Mouse (Mus musculus) midbrain, embryonic 11.5 days (tissue): ENCODE results near the gene Cxcr4. TPM values are rescaled to one million over a fixed set of nuclear protein-coding genes. Genes with fewer than 3 reads are reported as not detected.
"Not testable (repeated sequence)": the region's sequence is repeated elsewhere in the genome, so short reads cannot be mapped to it uniquely, and the experiment has no call there.

Experiments
- ATAC-seq: fragments of 200-750 bp; cut with Nextera tagmentation; 2 replicates; pipeline ENCODE4 v1.8.0; 2017; ENCODE audit warnings: moderate TSS enrichment, moderate library complexity; ENCODE audit not compliant: low FRiP score
- DNase-seq: peaks from one replicate; pipeline ENCODE4 v3.0.0; 2015; ENCODE audit warnings: low spot score; ENCODE audit errors: missing footprints
- H3K27ac ChIP-seq: fragments of 300-500 bp; sonication (generic); 2 replicates; pipeline ENCODE4 v1.5.1; 2014; ENCODE audit warnings: low read depth, low read length
- H3K27me3 ChIP-seq: fragments of 300-500 bp; sonication (generic); 2 replicates; pipeline ENCODE4 v1.6.1; 2014; ENCODE audit warnings: mild to moderate bottlenecking, low read length, moderate library complexity, mixed read lengths; ENCODE audit not compliant: control insufficient read depth, insufficient read depth
- H3K36me3 ChIP-seq: fragments of 300-500 bp; sonication (generic); 2 replicates; pipeline ENCODE4 v1.6.1; 2014; ENCODE audit warnings: mild to moderate bottlenecking, low read length, moderate library complexity, mixed read lengths; ENCODE audit not compliant: control insufficient read depth, insufficient read depth
- H3K4me1 ChIP-seq: fragments of 300-500 bp; sonication (generic); 2 replicates; pipeline ENCODE4 v1.6.1; 2014; ENCODE audit warnings: low read length; ENCODE audit not compliant: control insufficient read depth, insufficient read depth
- H3K4me2 ChIP-seq: fragments of 300-500 bp; sonication (generic); 2 replicates; pipeline ENCODE4 v1.6.1; 2014; ENCODE audit warnings: mild to moderate bottlenecking, moderate library complexity
- H3K4me3 ChIP-seq: fragments of 300-500 bp; sonication (generic); 2 replicates; pipeline ENCODE4 v1.5.1; 2014; ENCODE audit warnings: low read depth, low read length
- H3K9ac ChIP-seq: fragments of 300-500 bp; sonication (generic); 2 replicates; pipeline ENCODE4 v1.6.1; 2014; ENCODE audit warnings: low read length
- H3K9me3 ChIP-seq: fragments of 300-500 bp; sonication (generic); 2 replicates; pipeline ENCODE4 v1.6.1; 2016; ENCODE audit warnings: low read length; ENCODE audit not compliant: control insufficient read depth
- WGBS: fragments of 180-500 bp; shearing (Covaris S2); extraction: QIAGEN DNeasy Blood & Tissue Kit; methylation state at CpG from one replicate; pipeline ENCODE4 v1.1.7; 2014; 5-methylcytosine and 5-hydroxymethylcytosine counted together
- polyA plus RNA-seq: library from polyadenylated mRNA; unstranded; fragments of >200 nt; fragmentation: Nextera tagmentation; extraction: Ambion mirVana; gene quantifications from 2 replicates; pipeline ENCODE4 v1.2.1, GENCODE M21; 2014

The Cxcr4 gene
- polyA plus RNA-seq, 1 experiment from 2014 or later, result 22.6 TPM

- H3K27ac ChIP-seq, result peak overlapping the region; percentile 84
- peak; percentile 93 for DNase-seq
- peaks cover 47% of the 10 kb centered on the region for H3K4me1 ChIP-seq
These were observed 6.5 kb downstream of the Cxcr4 start for GRCm38 (mm10) chr1:128585396-128586161.

DNA sequence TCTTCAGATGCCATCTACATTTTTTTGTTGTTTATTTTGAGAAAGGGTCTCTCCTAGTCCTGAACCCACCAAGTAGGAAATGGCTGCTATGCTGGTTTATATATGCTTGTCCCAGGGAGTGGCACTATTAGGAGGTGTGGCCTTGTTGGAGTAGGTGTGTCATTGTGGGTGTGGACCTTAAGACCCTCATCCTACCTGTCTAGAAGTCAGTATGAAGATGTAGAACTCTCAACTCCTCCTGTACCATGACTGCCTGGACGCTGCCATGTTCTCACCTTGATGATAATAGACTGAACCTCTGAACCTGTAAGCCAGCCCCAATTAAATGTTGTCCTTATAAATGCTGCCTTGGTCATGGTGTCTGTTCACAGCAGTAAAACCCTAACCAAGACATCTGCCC, 7.4 kb downstream of the Cxcr4 start:
- not testable (repeated sequence) for H3K9ac ChIP-seq, ATAC-seq, H3K4me2 ChIP-seq, H3K4me3 ChIP-seq, H3K27me3 ChIP-seq, H3K9me3 ChIP-seq
- WGBS, result 91% methylated on average over 1 of the region's 1 CpGs
- DNase-seq, result peak; percentile 62
- Histone ChIP-seq H3K36me3 (peaks cover 11% of the 10 kb centered on the region), H3K27ac (peak overlapping the region; percentile 84; the same call in 1 of the 2 replicates), H3K4me1 (peaks cover 44% of the 10 kb centered on the region)

More at GRCm38 (mm10) chr1:128585396-128586161, 6.5 kb downstream of the Cxcr4 start:
- Histone ChIP-seq H3K9ac (no peak overlapping the region), H3K4me3 (no peak overlapping the region), H3K4me2 (no peak overlapping the region; the same call in 1 of the 2 replicates), H3K27me3 (no peaks in the 10 kb centered on the region), H3K9me3 (peaks cover 5% of the 10 kb centered on the region), H3K36me3 (peaks cover 11% of the 10 kb centered on the region)
- ATAC-seq, result peak; percentile 91
- 17% methylated on average over 3 of the region's 3 CpGs for WGBS

DNA sequence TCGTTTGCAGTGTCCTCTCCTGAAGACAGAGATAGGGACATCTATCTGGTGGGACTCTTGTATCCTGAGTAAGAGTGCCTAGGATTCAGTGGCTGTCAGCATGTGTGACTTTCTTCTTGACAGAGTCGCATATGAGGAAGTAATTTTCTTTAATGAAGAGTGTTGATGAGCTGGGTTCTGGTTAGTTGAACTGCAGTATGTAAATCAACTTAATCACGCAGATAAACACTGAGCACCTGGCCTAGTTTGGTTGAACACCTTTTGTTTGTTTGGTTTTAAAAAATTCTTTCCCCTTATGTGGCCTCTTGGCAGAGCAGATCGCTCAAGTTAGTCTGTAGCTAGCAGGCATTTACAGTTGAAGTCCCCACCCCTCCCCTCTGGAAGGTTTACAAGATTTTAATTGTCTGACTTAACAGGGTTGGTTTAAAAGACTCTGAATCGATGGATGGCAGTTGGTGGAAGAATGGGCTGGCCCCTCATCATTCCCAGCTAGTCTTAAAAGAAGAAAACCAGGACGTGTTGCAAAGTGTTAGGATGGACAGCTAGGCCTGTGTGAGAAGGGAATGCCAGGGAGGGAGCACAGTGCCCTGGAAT, 8.7 kb downstream of the Cxcr4 start:
- no peaks in the 10 kb centered on the region for H3K27me3 ChIP-seq
- WGBS, result 68% methylated on average over 6 of the region's 6 CpGs
- peak; percentile 80 for DNase-seq
- H3K4me2 ChIP-seq, result no peak overlapping the region
- H3K27ac ChIP-seq, result no peak overlapping the region
- 0 out of 2 replicates have a peak, but pooled peaks cover 5% of the 10 kb centered on the region for H3K36me3 ChIP-seq
- H3K9ac ChIP-seq, result no peak overlapping the region
- no peak for ATAC-seq
- peaks cover 38% of the 10 kb centered on the region for H3K4me1 ChIP-seq
- no peak overlapping the region for H3K4me3 ChIP-seq
- H3K9me3 ChIP-seq, result peaks cover 5% of the 10 kb centered on the region

DNA sequence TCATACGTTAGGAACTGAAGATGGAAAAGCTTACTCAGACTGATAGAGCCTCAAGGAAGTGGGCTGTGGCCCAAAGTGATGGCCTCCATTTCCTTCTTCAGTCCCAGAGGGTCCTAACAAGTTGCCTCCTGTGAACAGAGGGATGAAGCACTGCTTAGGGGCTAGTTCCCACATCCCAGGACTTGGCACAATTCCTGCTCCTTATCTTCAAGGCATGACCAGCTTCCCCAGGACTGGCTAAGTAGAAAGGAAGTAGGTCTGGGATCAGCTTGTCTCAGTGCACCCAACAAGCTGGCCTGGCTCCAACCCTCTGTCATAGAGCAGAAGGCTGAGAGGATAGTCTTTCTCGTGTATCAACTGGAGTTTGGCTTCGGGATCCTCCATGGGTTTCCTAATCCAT, 11.8 kb downstream of the Cxcr4 start:
- Histone ChIP-seq H3K9me3 (peaks cover 5% of the 10 kb centered on the region), H3K36me3 (no peaks in the 10 kb centered on the region), H3K27ac (no peak overlapping the region), H3K4me3 (no peak overlapping the region), H3K4me1 (peaks cover 21% of the 10 kb centered on the region), H3K4me2 (no peak overlapping the region), H3K27me3 (no peaks in the 10 kb centered on the region), H3K9ac (no peak overlapping the region)
- 92% methylated on average over 3 of the region's 3 CpGs for WGBS
- no peak for DNase-seq
- no peak for ATAC-seq

- no peaks in the 10 kb centered on the region for H3K27me3 ChIP-seq
- ATAC-seq, result peak; percentile 74
- H3K4me2 ChIP-seq, result no peak overlapping the region
- H3K9ac ChIP-seq, result no peak overlapping the region
- peak overlapping the region; percentile 16; the same call in 1 of the 2 replicates for H3K27ac ChIP-seq
- H3K36me3 ChIP-seq, result no peaks in the 10 kb centered on the region
- WGBS, result 22% methylated on average over 2 of the region's 2 CpGs
- peaks cover 18% of the 10 kb centered on the region for H3K4me1 ChIP-seq
- peak; percentile 87 for DNase-seq
- no peak overlapping the region for H3K4me3 ChIP-seq
- H3K9me3 ChIP-seq, result peaks cover 5% of the 10 kb centered on the region
These were observed 13.6 kb downstream of the Cxcr4 start for GRCm38 (mm10) chr1:128578454-128578853.

DNA sequence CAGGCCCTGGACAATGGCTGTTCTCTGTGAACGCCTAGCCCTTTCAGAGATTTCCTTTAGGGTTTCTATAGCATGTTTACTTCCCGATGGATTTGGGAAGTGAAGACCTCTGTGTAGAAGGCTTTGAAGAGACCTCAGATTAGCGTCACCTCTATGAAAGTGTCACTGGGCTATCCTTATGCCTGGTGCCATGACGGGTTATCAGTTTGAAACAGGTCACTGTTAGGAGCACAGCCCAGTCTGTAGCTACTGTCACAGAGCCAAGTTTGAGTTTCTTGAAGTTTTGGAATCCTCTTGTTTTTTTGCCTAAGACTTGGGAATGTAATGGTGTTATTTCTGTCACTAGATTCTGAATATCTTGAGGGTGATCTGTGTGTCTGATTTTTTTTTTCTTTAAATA, 17.0 kb downstream of the Cxcr4 start:
- DNase-seq (no peak), ATAC-seq (no peak)
- H3K36me3 ChIP-seq, result no peaks in the 10 kb centered on the region
- no peaks in the 10 kb centered on the region for H3K9me3 ChIP-seq
- H3K9ac ChIP-seq, result no peak overlapping the region
- H3K4me2 ChIP-seq, result no peak overlapping the region
- H3K4me3 ChIP-seq, result no peak overlapping the region
- 67% methylated on average over 4 of the region's 4 CpGs for WGBS
- peaks cover 15% of the 10 kb centered on the region for H3K4me1 ChIP-seq
- no peaks in the 10 kb centered on the region for H3K27me3 ChIP-seq
- H3K27ac ChIP-seq, result no peak overlapping the region

GRCm38 (mm10) chr1:128571033-128571432, 21.1 kb downstream of the Cxcr4 start:
- Histone ChIP-seq H3K4me1 (no peaks in the 10 kb centered on the region; the same call in 1 of the 2 replicates), H3K9me3 (no peaks in the 10 kb centered on the region), H3K9ac (no peak overlapping the region), H3K4me2 (no peak overlapping the region), H3K36me3 (no peaks in the 10 kb centered on the region), H3K27ac (no peak overlapping the region), H3K27me3 (no peaks in the 10 kb centered on the region), H3K4me3 (no peak overlapping the region)
- no peak for ATAC-seq
- DNase-seq, result no peak
- 87% methylated on average over 3 of the region's 3 CpGs for WGBS

DNA sequence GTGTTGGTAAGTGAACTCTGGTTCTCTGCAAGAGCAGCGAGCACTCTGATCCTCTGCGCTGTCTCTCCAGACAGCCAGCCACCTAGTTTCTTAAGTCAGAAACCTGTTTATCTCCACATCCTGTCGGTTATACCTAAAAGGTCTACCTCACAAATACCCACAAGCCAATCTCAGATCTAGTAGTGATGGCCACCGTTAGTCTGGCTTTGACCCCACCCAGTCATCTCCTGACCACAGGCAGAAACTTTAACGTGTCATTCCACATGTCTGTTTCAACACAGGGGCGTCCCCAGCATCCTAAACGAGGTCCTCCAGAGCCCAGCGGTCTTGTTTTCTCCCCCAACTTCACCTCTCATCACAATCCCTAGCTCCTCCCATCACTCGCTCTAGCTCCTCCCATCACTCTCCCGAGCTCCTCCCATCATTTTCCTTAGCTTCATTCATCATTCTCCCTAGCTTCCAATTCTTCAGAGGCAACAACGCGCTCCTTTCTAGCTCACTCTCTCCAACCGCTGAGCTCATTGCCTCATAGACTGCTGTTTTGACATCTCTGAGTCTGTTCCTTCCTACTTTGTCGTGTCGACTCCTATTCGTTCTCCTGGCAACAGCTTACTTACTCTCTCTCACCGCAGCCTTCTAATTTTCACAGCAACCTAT, 22.0 kb downstream of the Cxcr4 start:
- Histone ChIP-seq H3K36me3 (no peaks in the 10 kb centered on the region), H3K4me2 (no peak overlapping the region), H3K27ac (no peak overlapping the region), H3K27me3 (no peaks in the 10 kb centered on the region), H3K9ac (no peak overlapping the region), H3K9me3 (no peaks in the 10 kb centered on the region), H3K4me3 (no peak overlapping the region), H3K4me1 (no peaks in the 10 kb centered on the region; the same call in 1 of the 2 replicates)
- DNase-seq (no peak), ATAC-seq (no peak)
- WGBS, result 84% methylated on average over 17 of the region's 17 CpGs
